Mouse (Mus musculus) erythroblast, embryonic 14.5 days (primary cell): Measurements from ENCODE around the gene Plxna1. TPM values are rescaled to one million over a fixed set of nuclear protein-coding genes. Genes with fewer than 3 reads are reported as not detected.

Experiments used
- H3K27me3 ChIP-seq: 2 replicates; pipeline ENCODE4 v1.6.1; 2012; ENCODE audit warnings: inconsistent platforms; ENCODE audit not compliant: control insufficient read depth
- H3K36me3 ChIP-seq: 2 replicates; pipeline ENCODE4 v1.6.1; 2012; ENCODE audit warnings: mild to moderate bottlenecking, inconsistent platforms; ENCODE audit not compliant: control insufficient read depth
- H3K4me1 ChIP-seq: 2 replicates; pipeline ENCODE4 v1.6.1; 2012; ENCODE audit warnings: inconsistent platforms; ENCODE audit not compliant: control insufficient read depth
- H3K4me3 ChIP-seq: replicated peaks from 2 replicates; pipeline ENCODE3; 2012; ENCODE audit warnings: moderate library complexity, mild to moderate bottlenecking, inconsistent platforms
- H3K9me3 ChIP-seq: 2 replicates; pipeline ENCODE4 v1.6.1; 2012; ENCODE audit warnings: low read length, inconsistent platforms, mixed read lengths; ENCODE audit not compliant: control insufficient read depth
- GATA1 ChIP-seq: IDR thresholded peaks from 2 replicates; pipeline ENCODE4 v1.6.1; 2012; ENCODE audit warnings: low read length, inconsistent platforms, mixed read lengths
- TAL1 ChIP-seq: IDR thresholded peaks from 3 replicates; pipeline ENCODE4 v1.6.1; 2012; ENCODE audit warnings: low read length, inconsistent platforms, mixed read lengths
- polyA plus RNA-seq: library from polyadenylated mRNA; stranded (reverse); fragments of >175 nt; gene quantifications from 2 replicates; pipeline ENCODE4 v1.2.3, GENCODE M21; 2012

Plxna1 gene
- polyA plus RNA-seq, 1 experiment, result 0.04 TPM

- H3K36me3 ChIP-seq, result peaks cover 48% of the 10 kb centered on the region
- TF ChIP-seq GATA1, result no peak
- TF ChIP-seq TAL1, result no peak
- H3K4me3 ChIP-seq, result no peak overlapping the region
- H3K27me3 ChIP-seq, result no peaks in the 10 kb centered on the region
- no peaks in the 10 kb centered on the region; the same call in 1 of the 2 replicates for H3K4me1 ChIP-seq
- H3K9me3 ChIP-seq, result no peaks in the 10 kb centered on the region
These were observed 17.6 kb downstream of the Plxna1 start for GRCm38 (mm10) chr6:89344613-89345485.

GRCm38 (mm10) chr6:89341981-89342380 lies 20.4 kb downstream of the Plxna1 start:
- H3K27me3 ChIP-seq, result no peaks in the 10 kb centered on the region
- H3K4me3 ChIP-seq, result no peak overlapping the region
- H3K4me1 ChIP-seq, result no peaks in the 10 kb centered on the region; the same call in 1 of the 2 replicates
- peaks cover 60% of the 10 kb centered on the region for H3K36me3 ChIP-seq
- H3K9me3 ChIP-seq, result no peaks in the 10 kb centered on the region
- TF ChIP-seq GATA1, result no peak
- TF ChIP-seq TAL1, result no peak

GRCm38 (mm10) chr6:89339447-89339846 lies 23.0 kb downstream of the Plxna1 start:
- Histone ChIP-seq H3K36me3 (peaks cover 71% of the 10 kb centered on the region), H3K9me3 (no peaks in the 10 kb centered on the region), H3K4me3 (no peak overlapping the region), H3K27me3 (no peaks in the 10 kb centered on the region), H3K4me1 (no peaks in the 10 kb centered on the region)
- no peak for TF ChIP-seq GATA1
- TF ChIP-seq TAL1, result no peak

DNA sequence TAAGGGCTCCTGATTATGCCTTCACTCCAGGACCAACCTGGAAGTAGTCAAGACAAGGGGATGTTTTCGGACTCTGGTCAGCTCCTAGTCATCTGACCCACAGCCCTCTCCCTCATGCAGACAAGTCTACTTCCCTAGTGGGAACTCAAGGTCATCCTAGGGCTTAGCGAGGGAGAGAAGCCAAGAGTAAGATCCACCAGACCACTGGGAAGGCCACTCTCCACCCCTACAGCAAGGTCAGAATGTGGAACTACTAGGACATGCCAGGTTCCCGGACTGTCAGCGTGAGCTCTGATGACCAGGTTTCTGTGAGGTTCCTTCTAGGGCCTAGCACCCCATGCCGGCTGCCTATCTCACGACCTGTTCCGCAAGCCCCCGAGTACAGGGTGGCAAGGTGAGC lies 23.7 kb downstream of the Plxna1 start:
- Histone ChIP-seq H3K4me1 (no peaks in the 10 kb centered on the region), H3K36me3 (peaks cover 77% of the 10 kb centered on the region), H3K27me3 (no peaks in the 10 kb centered on the region), H3K4me3 (no peak overlapping the region), H3K9me3 (no peaks in the 10 kb centered on the region)
- TF ChIP-seq GATA1 (no peak), TAL1 (no peak)

- H3K4me1 ChIP-seq, result no peaks in the 10 kb centered on the region
- TF ChIP-seq GATA1 (no peak), TAL1 (no peak)
- no peak overlapping the region for H3K4me3 ChIP-seq
- no peaks in the 10 kb centered on the region for H3K9me3 ChIP-seq
- peaks cover 78% of the 10 kb centered on the region for H3K36me3 ChIP-seq
- H3K27me3 ChIP-seq, result no peaks in the 10 kb centered on the region
These were observed 24.8 kb downstream of the Plxna1 start for GRCm38 (mm10) chr6:89337574-89337973.

DNA sequence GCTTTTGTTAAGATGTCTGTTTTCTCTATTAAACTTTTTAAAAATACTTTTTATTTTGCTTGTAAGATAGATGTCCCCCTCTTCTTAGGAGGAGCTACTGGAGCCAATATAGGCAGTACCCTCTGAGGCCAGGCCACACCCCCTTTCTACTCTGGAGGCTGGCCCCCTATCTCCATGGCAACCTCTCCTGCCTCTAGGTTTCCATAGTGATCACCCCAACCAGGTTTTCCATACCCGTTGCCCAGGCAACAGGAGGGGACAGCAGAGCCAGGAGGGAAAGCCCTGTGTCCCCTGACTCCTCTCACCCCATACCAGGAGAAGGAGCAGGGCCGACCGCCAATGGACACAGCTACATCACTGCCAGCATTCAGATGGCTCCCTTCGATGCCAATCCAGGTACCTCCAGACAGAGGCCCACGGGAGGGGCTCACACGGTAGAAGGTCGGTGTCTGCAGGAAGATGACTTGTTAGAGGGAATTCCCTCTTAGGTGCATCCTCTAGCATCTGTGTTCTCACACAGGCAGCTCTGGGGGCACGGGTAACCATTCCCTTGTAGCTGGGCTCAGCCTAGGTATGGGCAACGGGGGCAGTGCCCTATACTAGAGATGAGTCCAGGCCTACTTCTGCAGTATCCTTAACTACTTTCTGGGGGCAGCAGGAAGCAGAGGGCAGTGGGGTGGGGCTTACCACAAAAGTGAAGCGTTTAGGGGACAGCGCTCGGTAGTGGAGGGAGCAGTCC lies 28.3 kb downstream of the Plxna1 start:
- H3K4me1 ChIP-seq, result no peaks in the 10 kb centered on the region
- peaks cover 80% of the 10 kb centered on the region for H3K36me3 ChIP-seq
- H3K9me3 ChIP-seq, result no peaks in the 10 kb centered on the region
- TF ChIP-seq GATA1, result no peak
- TF ChIP-seq TAL1, result no peak
- no peaks in the 10 kb centered on the region for H3K27me3 ChIP-seq
- no peak overlapping the region for H3K4me3 ChIP-seq

DNA sequence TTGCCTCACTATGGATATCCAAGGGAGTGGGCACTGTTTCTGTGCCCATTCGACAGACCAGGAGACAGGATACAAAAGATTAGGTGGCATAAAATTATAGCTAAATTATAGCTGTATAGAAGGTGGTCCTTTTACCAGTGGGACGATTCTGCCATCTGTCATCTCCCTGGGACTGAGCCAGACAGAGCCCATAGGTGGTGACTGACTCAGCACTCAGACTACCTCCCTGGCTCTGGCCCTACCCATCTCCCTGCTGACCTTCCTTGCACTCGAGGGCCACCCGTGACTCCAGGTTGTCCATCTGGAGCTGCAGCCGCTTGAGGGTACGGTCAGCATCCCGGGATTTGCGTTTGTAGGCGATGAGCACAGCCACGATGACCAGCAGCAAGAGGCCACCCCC lies 31.5 kb downstream of the Plxna1 start:
- Histone ChIP-seq H3K4me3 (no peak overlapping the region), H3K4me1 (no peaks in the 10 kb centered on the region), H3K36me3 (peaks cover 81% of the 10 kb centered on the region), H3K9me3 (no peaks in the 10 kb centered on the region), H3K27me3 (no peaks in the 10 kb centered on the region)
- TF ChIP-seq TAL1 (no peak), GATA1 (no peak)

DNA sequence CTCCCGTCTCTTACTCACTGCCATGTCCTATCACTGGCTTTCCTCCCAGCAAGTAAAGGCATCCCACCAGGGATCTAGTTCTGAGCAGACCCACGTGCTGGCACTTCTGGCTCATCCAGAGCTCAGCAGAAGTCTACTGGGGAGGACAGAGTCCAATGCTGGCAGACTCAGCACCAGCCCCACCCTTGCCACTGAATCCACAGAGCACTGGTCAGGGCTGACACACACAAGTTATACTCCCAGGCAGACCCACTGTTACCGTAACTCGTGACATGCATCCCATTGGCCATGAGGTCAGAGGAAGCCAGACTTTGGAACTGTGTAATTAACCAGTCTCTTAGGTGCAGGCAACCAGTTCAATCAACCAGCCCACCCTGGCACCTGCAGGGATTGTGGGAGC lies 33.8 kb downstream of the Plxna1 start:
- H3K4me1 ChIP-seq, result peaks cover 7% of the 10 kb centered on the region
- no peak overlapping the region for H3K4me3 ChIP-seq
- TF ChIP-seq TAL1, result no peak
- no peak for TF ChIP-seq GATA1
- no peaks in the 10 kb centered on the region for H3K27me3 ChIP-seq
- peaks cover 65% of the 10 kb centered on the region for H3K36me3 ChIP-seq
- no peaks in the 10 kb centered on the region for H3K9me3 ChIP-seq
